ENCODE assay signal across 20 mouse cellular contexts in the genomic region with DNA sequence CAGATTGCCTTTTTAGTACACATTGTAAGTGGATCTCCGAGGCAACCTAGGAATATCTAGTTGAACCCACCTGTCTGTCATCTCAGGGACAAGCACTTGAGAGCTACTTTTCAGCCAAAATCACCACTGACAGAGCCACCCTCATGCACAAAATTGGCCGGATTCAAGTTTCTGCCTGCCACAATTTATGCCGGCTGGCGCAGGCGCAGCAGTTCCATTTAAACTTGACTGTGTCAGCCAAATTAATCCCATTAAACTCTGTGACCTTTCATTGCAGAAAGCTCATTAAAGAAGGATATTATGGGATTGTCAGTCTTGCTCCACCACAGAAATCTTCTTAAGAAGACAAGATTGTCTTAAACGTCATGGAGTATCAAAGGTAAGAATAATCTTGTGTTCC.
"Had no signal": no experiment of that assay in that cellular context is flagged by ENCODE, and none has a peak within 500 bp of the region (broad histone marks: within the 10 kb centered on the region; RNA-seq: fewer than 3 reads in every experiment).

No protein-coding gene starts in this region.

- H3K9ac ChIP-seq: liver, embryonic 13.5 days; liver, embryonic 15.5 days; liver, postnatal 0 days; lung, embryonic 15.5 days; midbrain, embryonic 15.5 days; neural tube, embryonic 12.5 days had no signal

- H3K4me2 ChIP-seq: liver, embryonic 11.5 days; liver, embryonic 13.5 days; liver, embryonic 15.5 days; lung, embryonic 15.5 days; midbrain, embryonic 15.5 days; neural tube, embryonic 12.5 days had no signal

- H3K4me1 ChIP-seq: liver, embryonic 13.5 days; liver, embryonic 15.5 days; lung, embryonic 15.5 days; megakaryocyte, embryonic 14.5 days; midbrain, embryonic 15.5 days; neural tube, embryonic 12.5 days had no signal

- H3K4me3 ChIP-seq: liver, embryonic 13.5 days; liver, embryonic 15.5 days; lung, embryonic 15.5 days; megakaryocyte, embryonic 14.5 days; midbrain, embryonic 15.5 days; neural tube, embryonic 12.5 days had no signal

- ATAC-seq: liver, postnatal 0 days; lung, postnatal 0 days; midbrain, embryonic 15.5 days had no signal

- H3K36me3 ChIP-seq: liver, embryonic 13.5 days; liver, embryonic 15.5 days; lung, embryonic 15.5 days; midbrain, embryonic 15.5 days; neural tube, embryonic 12.5 days had no signal

- DNase-seq: liver, embryonic 13.5 days; liver, postnatal 0 days; lung, adult 2 months; lung, postnatal 14 days; lung, postnatal 36 days; right cerebral cortex, adult 18-20 months; right cerebral cortex, postnatal 25 days; right cerebral cortex, postnatal 4 days; spleen, adult 18-20 months; thymus, adult 18-20 months; thymus, postnatal 14 days; thymus, postnatal 36 days had no signal

- H3K27me3 ChIP-seq: liver, embryonic 13.5 days; liver, embryonic 15.5 days; lung, embryonic 15.5 days; megakaryocyte, embryonic 14.5 days; midbrain, embryonic 15.5 days; neural tube, embryonic 12.5 days had no signal

- H3K9me3 ChIP-seq: liver, embryonic 13.5 days; liver, embryonic 15.5 days; lung, embryonic 15.5 days; midbrain, embryonic 15.5 days; neural tube, embryonic 12.5 days had no signal

- H3K27ac ChIP-seq: liver, embryonic 13.5 days; liver, embryonic 15.5 days; lung, embryonic 15.5 days; macrophage; midbrain, embryonic 15.5 days; neural tube, embryonic 12.5 days had no signal
